Mouse (Mus musculus) heart, postnatal 14 days (tissue): ENCODE measurements around the gene Ccdc121. TPM values are rescaled to one million over a fixed set of nuclear protein-coding genes. Genes with fewer than 3 reads are reported as not detected.
A peak's percentile ranks its signal among the peaks of the same experiment; 100 is the strongest.

ENCODE experiments used
- DNase-seq, 2 experiments: peaks; one replicate each; pipeline ENCODE4 v3.0.0; 2021 to 2022
- intact Hi-C: fragments of 180-260 bp; cut with DNase I; formaldehyde crosslinking; loops from one replicate; pipeline ENCODE4 v1.15.1; 2025
- long read RNA-seq, 2 experiments: library from polyadenylated mRNA; stranded (forward); transcript quantifications; one replicate each; pipeline ENCODE4 v2.0.0; 2021
- total RNA-seq, 2 experiments: library from RNA; stranded (reverse); gene quantifications; 2 replicates each; pipeline ENCODE4 v1.2.3; 2021

Ccdc121 gene
- not detected for total RNA-seq
- long read RNA-seq, experiment 1, result 0 reads
- long read RNA-seq, experiment 2, result 0 reads

- intact Hi-C loops, result no loop called here
- peak in 1 of 2 experiments; percentile 18 for DNase-seq
Observed at GRCm38 (mm10) chr1:181511307-181511706, at the start of gene Ccdc121. Ccdc121 (minus strand) TSS chr1:181511451.

- intact Hi-C loops, result no loop called here
Observed at GRCm38 (mm10) chr1:181560325-181560724, 49.1 kb upstream of the Ccdc121 start.

GRCm38 (mm10) chr1:181559655-181560054 is 48.4 kb upstream of the Ccdc121 start:
- DNase-seq, result no peak
- intact Hi-C loops, result no loop called here

More at GRCm38 (mm10) chr1:181560325-181560724, 49.1 kb upstream of the Ccdc121 start:
- no peak for DNase-seq

- intact Hi-C loops, result no loop called here
- no peak for DNase-seq
Observed at GRCm38 (mm10) chr1:181555475-181555874, 44.2 kb upstream of the Ccdc121 start.

GRCm38 (mm10) chr1:181552533-181553410 is 41.5 kb upstream of the Ccdc121 start:
- no peak for DNase-seq
- intact Hi-C loops, result no loop called here

- DNase-seq, result no peak
- intact Hi-C loops, result no loop called here
Observed at GRCm38 (mm10) chr1:181550826-181551225, 39.6 kb upstream of the Ccdc121 start.

- intact Hi-C loops, result loop anchor here (5.0 kb wide), 2 partner anchors 88 to 278 kb away; no protein-coding TSS in a partner anchor
- DNase-seq, result no peak
Observed at GRCm38 (mm10) chr1:181549987-181550386, 38.7 kb upstream of the Ccdc121 start.

- DNase-seq, result peak; percentile 37 to 70
- intact Hi-C loops, result loop anchor here (2.0 to 5.0 kb wide), 3 partner anchors 83 to 273 kb away; no protein-coding TSS in a partner anchor
Observed at GRCm38 (mm10) chr1:181545044-181545772, 34.0 kb upstream of the Ccdc121 start.

GRCm38 (mm10) chr1:181543711-181544383 is 32.6 kb upstream of the Ccdc121 start:
- intact Hi-C loops, result loop anchor here (2.0 kb wide), 1 partner anchor 165 kb away; no protein-coding TSS in a partner anchor
- peak; percentile 43 to 59 for DNase-seq

- DNase-seq, result no peak
- intact Hi-C loops, result no loop called here
Observed at GRCm38 (mm10) chr1:181539846-181540769, 28.9 kb upstream of the Ccdc121 start.

GRCm38 (mm10) chr1:181537627-181538525 is 26.6 kb upstream of the Ccdc121 start:
- DNase-seq, result no peak

GRCm38 (mm10) chr1:181535165-181535873 is 24.1 kb upstream of the Ccdc121 start:
- DNase-seq, result no peak
- intact Hi-C loops, result no loop called here

More at GRCm38 (mm10) chr1:181537627-181538525, 26.6 kb upstream of the Ccdc121 start:
- intact Hi-C loops, result no loop called here

GRCm38 (mm10) chr1:181529368-181529767 is 18.1 kb upstream of the Ccdc121 start:
- intact Hi-C loops, result no loop called here
- DNase-seq, result peak; percentile 81 to 88

GRCm38 (mm10) chr1:181525996-181526395 is 14.7 kb upstream of the Ccdc121 start:
- DNase-seq, result no peak
- intact Hi-C loops, result no loop called here

GRCm38 (mm10) chr1:181523831-181524230 is 12.6 kb upstream of the Ccdc121 start:
- intact Hi-C loops, result no loop called here
- DNase-seq, result peak in 1 of 2 experiments; percentile 15

GRCm38 (mm10) chr1:181521401-181522091 is 10.3 kb upstream of the Ccdc121 start:
- DNase-seq, result no peak
- intact Hi-C loops, result no loop called here

GRCm38 (mm10) chr1:181519137-181519536 is 7.9 kb upstream of the Ccdc121 start:
- DNase-seq, result no peak
- intact Hi-C loops, result no loop called here
